Mouse (Mus musculus) neural tube, embryonic 12.5 days (tissue): ENCODE measurements around the gene Tlk2. TPM values are rescaled to one million over a fixed set of nuclear protein-coding genes. Genes with fewer than 3 reads are reported as not detected.
A peak's percentile ranks its signal among the peaks of the same experiment; 100 is the strongest.

Experiments
- ATAC-seq: fragments of 200-750 bp; cut with Nextera tagmentation; 2 replicates; pipeline ENCODE4 v1.8.0; 2017; ENCODE audit warnings: low read depth, mild to moderate bottlenecking, moderate TSS enrichment, moderate library complexity; ENCODE audit not compliant: low FRiP score
- H3K27ac ChIP-seq: fragments of 300-500 bp; sonication (generic); 2 replicates; pipeline ENCODE4 v1.5.1; 2016
- H3K27me3 ChIP-seq: fragments of 300-500 bp; sonication (generic); replicated peaks from 2 replicates; pipeline ENCODE4 v1.6.1; 2016; ENCODE audit warnings: mild to moderate bottlenecking
- H3K36me3 ChIP-seq: fragments of 300-500 bp; sonication (generic); 2 replicates; pipeline ENCODE4 v1.6.1; 2016; ENCODE audit warnings: mild to moderate bottlenecking
- H3K4me1 ChIP-seq: fragments of 300-500 bp; sonication (generic); 2 replicates; pipeline ENCODE4 v1.6.1; 2016
- H3K4me2 ChIP-seq: fragments of 300-500 bp; sonication (generic); replicated peaks from 2 replicates; pipeline ENCODE4 v1.6.1; 2016; ENCODE audit warnings: mild to moderate bottlenecking
- H3K4me3 ChIP-seq: fragments of 300-500 bp; sonication (generic); 2 replicates; pipeline ENCODE4 v1.5.1; 2016
- H3K9ac ChIP-seq: fragments of 300-500 bp; sonication (generic); 2 replicates; pipeline ENCODE4 v1.6.1; 2016; ENCODE audit warnings: mild to moderate bottlenecking
- H3K9me3 ChIP-seq: fragments of 300-500 bp; sonication (generic); 2 replicates; pipeline ENCODE4 v1.6.1; 2016; ENCODE audit warnings: mild to moderate bottlenecking
- WGBS: fragments of 180-500 bp; shearing (Covaris S2); methylation state at CpG from one replicate; pipeline ENCODE4 v1.1.7; 2016; 5-methylcytosine and 5-hydroxymethylcytosine counted together
- polyA plus RNA-seq: library from polyadenylated mRNA; unstranded; fragments of >200 nt; fragmentation: Nextera tagmentation; extraction: Ambion mirVana; gene quantifications from 2 replicates; pipeline ENCODE4 v1.2.1, GENCODE M21; 2016

Gene Tlk2
- polyA plus RNA-seq, 1 experiment from 2014 or later: 25.4 TPM

DNA sequence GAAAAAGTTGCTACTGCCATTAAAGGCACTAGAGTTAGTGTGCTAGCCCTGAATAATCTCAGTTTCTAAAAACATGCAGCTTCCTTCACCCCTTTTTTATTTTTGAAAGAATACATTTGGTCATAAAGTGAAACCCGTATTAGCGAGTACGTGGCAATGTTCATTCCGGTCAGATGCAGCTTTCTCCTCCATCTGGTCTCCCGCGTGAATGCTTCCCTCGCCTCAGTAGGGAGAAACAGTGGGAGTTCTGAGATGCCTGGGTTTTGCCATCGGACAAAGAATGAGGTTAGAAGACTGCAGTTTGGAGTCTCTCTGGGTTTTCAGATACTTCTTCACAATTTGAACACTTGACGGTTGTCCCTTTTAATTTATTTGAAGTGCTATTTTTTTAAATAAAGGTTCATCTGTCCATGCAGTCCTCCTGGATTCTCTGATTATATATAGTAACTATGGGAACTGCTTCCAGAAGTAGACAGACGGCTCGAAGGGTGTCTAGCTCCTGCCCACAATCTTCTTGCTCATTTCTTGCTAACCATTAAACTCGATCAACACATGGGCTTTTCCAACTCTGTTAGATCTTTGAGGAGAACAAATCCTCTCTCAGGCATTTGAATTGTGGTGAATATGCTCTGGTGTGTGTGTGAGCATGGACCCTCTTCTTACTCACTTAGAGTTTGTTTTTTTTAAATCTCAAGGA is 103.3 kb downstream of the Tlk2 start:
- Histone ChIP-seq H3K4me3 (no peak overlapping the region), H3K4me1 (no peaks in the 10 kb centered on the region), H3K36me3 (peaks cover 64% of the 10 kb centered on the region), H3K27ac (no peak overlapping the region), H3K4me2 (no peak overlapping the region), H3K27me3 (no peaks in the 10 kb centered on the region), H3K9me3 (no peaks in the 10 kb centered on the region), H3K9ac (no peak overlapping the region)
- WGBS: 79% methylated on average over 12 of the region's 12 CpGs
- no peak for ATAC-seq

DNA sequence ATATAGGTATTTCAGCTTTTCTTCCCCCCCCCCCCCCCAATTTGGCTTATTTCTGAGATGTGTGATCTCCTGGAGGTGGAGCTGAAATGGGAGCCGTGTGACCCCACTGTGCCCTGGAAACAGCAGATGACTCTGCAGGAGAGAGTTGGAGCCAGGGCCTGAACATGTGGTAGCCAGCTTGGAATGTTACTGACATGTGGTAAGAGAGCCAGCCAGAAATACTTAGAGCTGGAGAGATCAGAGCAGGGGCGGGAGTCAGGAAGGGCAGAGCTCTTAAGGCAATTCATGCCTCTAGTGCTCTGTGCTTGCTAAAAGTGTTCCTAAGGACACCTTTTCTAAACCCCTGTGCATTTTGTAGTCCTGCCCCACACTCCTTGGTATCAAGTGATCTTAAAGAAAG is 103.9 kb downstream of the Tlk2 start:
- WGBS: 74% methylated on average over 2 of the region's 2 CpGs
- Histone ChIP-seq H3K4me2 (no peak overlapping the region), H3K9me3 (no peaks in the 10 kb centered on the region), H3K9ac (no peak overlapping the region), H3K36me3 (peaks cover 62% of the 10 kb centered on the region), H3K4me1 (no peaks in the 10 kb centered on the region), H3K4me3 (no peak overlapping the region), H3K27ac (no peak overlapping the region), H3K27me3 (no peaks in the 10 kb centered on the region)
- no peak for ATAC-seq

DNA sequence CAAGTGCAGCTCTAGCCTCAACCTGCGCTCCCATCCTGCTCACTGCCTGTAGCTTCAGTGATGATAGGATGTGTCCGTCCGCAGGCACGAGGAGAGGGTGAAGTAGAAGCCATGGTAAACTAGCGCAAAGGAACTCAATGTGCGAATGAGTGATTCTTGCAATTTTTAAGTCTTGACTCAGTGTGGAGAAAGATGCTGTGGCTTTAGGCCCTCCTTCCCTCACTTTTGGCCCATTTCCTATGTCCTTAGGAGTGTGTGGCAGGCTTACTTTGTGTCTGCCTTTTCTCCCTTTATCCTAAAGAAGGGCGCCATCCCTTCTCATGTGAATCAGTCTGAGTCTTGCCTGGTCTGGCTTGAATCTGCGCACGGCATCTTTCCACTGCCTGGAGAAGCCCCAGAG is 104.4 kb downstream of the Tlk2 start:
- H3K27me3 ChIP-seq: no peaks in the 10 kb centered on the region
- no peaks in the 10 kb centered on the region for H3K9me3 ChIP-seq
- no peak overlapping the region for H3K9ac ChIP-seq
- H3K36me3 ChIP-seq: peaks cover 62% of the 10 kb centered on the region
- no peaks in the 10 kb centered on the region for H3K4me1 ChIP-seq
- 92% methylated on average over 9 of the region's 9 CpGs for WGBS
- ATAC-seq: no peak
- no peak overlapping the region for H3K4me3 ChIP-seq
- no peak overlapping the region for H3K27ac ChIP-seq
- H3K4me2 ChIP-seq: no peak overlapping the region

DNA sequence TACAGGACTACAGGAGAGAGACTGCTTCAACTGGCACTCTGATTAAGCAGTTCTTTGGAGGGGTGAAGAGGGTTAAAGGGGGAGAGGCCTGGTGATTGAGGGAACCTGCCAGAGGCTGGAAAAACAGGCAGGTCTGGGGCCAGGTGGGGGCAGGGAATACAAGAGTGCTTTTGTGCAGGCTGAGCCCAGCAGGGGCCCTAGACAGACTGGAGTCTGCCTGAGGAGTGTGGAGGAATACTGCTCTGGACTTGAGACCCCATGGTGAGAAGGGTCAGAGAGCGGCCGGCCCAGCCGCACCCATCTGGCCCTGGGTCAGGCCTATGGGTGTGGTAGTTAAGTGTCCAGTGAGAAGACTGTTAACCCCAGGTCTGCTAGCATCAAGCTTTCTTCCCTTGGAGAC is 107.1 kb downstream of the Tlk2 start:
- Histone ChIP-seq H3K27me3 (no peaks in the 10 kb centered on the region), H3K4me2 (no peak overlapping the region), H3K27ac (no peak overlapping the region), H3K4me3 (no peak overlapping the region), H3K9ac (no peak overlapping the region), H3K36me3 (peaks cover 50% of the 10 kb centered on the region), H3K9me3 (no peaks in the 10 kb centered on the region), H3K4me1 (no peaks in the 10 kb centered on the region; the same call in 1 of the 2 replicates)
- 50% methylated on average over 3 of the region's 3 CpGs for WGBS
- no peak for ATAC-seq

DNA sequence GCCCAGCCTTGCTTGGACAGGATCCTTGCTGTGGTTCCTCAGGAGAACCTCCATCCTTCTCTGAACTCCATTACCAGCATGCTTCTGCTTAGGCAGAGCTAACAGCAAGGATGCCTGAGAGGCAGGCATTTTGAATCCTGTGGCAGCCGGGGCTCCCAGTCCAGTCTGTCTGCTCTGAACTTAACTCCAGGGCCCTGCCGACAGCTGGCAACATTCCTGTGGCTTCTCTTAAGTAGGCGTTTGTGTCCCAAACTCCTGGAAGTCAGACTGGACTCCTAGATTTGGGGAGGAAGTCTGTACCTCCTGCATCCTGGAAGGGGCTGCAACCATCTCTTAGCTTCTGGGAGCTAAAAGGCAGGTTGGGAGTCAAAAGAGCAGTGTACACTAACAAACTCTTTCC is 110.8 kb downstream of the Tlk2 start:
- Histone ChIP-seq H3K27me3 (no peaks in the 10 kb centered on the region; the same call in 1 of the 2 replicates), H3K27ac (no peak overlapping the region), H3K9me3 (no peaks in the 10 kb centered on the region), H3K9ac (no peak overlapping the region), H3K4me2 (no peak overlapping the region), H3K4me3 (no peak overlapping the region), H3K4me1 (peaks cover 30% of the 10 kb centered on the region), H3K36me3 (peaks cover 24% of the 10 kb centered on the region)
- no peak for ATAC-seq
- 77% methylated on average over 3 of the region's 3 CpGs for WGBS

DNA sequence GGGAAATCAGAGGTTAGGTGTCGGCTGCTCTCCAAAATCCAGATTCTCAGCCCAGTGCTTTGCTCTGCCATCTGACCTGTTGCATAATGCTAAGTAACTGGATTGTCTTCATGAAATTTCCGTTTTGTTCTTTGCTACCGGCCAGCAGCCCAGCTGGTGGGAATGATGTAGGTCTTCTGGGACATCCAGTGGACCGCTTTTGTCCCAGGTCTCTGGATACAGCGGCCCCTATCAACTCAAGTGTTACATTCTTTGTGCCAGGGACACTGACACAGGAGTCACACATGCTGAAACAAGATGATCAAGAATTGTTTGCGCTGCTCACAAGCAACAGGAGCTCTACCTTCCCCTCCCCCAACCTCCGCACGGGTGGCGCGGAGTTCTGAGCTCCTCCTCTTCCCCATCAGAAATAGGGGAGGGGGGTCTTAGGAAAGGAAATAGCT is 113.1 kb downstream of the Tlk2 start:
- no peak for ATAC-seq

DNA sequence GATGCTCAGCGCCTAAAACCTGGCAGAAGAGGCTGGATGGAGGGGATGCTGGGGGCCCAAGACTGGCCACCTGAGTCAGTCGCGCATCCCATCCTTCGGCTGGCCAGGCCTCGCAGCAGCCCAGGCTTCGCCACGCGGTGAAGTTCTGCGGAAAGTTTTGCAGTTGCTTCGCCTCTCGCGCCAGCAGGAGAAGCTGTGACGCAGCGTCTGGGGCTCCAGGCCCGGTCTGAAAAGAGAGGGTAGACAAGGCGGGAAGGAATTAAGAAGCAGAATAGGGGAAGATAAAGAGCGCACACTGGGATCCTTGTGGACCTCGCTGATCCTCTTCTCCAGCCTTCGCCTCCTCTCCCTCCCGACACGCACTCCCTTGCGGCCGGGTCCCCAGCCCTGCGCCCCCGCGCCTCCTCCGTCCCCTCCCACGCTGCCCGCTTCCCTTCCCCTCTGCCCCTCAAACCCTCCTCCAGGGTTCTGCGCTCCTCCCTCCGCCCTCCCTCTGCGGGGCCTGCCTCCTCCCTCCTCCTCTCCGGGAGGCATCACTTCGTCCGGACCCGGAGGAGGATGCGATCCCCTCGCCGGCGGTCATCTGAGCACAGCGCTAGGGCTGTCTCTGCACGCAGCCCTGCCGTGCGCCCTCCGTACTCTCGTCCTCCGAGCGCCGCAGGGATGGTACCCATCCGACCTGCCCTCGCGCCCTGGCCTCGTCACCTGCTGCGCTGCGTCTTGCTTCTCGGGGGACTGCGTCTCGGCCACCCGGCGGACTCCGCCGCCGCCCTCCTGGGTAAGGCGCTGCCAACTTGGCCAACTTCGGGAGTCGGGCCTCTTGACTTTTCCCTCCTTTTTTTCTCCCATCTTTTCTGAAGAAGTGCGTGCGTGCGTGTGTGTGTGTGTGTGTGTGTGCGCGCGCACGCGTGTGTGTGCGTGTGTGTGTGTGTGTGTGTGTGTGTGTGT is 113.8 kb downstream of the Tlk2 start, which contains the start of gene Mrc2:
Gene Mrc2 (plus strand): TSS at position 520 of the 948 bp plus-strand sequence.
- peaks cover 33% of the 10 kb centered on the region for H3K4me1 ChIP-seq
- peaks cover 8% of the 10 kb centered on the region for H3K36me3 ChIP-seq
- peak within 1 kb of the TSS; percentile 98 for H3K4me2 ChIP-seq
- H3K9ac ChIP-seq: peak within 1 kb of the TSS; percentile 67
- H3K27me3 ChIP-seq: no peaks in the 10 kb centered on the region; the same call in 1 of the 2 replicates
- ATAC-seq: peak; percentile 76
- peak within 1 kb of the TSS; percentile 52 for H3K4me3 ChIP-seq
- peak within 1 kb of the TSS; percentile 12; the same call in 1 of the 2 replicates for H3K27ac ChIP-seq
- H3K9me3 ChIP-seq: no peaks in the 10 kb centered on the region
- WGBS: 1% methylated on average over 67 of the region's 75 CpGs

More for the DNA sequence above, 113.1 kb downstream of the Tlk2 start:
- peak overlapping the region; percentile 98 for H3K4me2 ChIP-seq
- no peaks in the 10 kb centered on the region for H3K9me3 ChIP-seq
- no peaks in the 10 kb centered on the region; the same call in 1 of the 2 replicates for H3K27me3 ChIP-seq
- H3K27ac ChIP-seq: no peak overlapping the region
- H3K4me3 ChIP-seq: peak overlapping the region; percentile 52
- peaks cover 11% of the 10 kb centered on the region for H3K36me3 ChIP-seq
- H3K9ac ChIP-seq: peak overlapping the region; percentile 67
- WGBS: 4% methylated on average over 10 of the region's 10 CpGs
- peaks cover 33% of the 10 kb centered on the region for H3K4me1 ChIP-seq

DNA sequence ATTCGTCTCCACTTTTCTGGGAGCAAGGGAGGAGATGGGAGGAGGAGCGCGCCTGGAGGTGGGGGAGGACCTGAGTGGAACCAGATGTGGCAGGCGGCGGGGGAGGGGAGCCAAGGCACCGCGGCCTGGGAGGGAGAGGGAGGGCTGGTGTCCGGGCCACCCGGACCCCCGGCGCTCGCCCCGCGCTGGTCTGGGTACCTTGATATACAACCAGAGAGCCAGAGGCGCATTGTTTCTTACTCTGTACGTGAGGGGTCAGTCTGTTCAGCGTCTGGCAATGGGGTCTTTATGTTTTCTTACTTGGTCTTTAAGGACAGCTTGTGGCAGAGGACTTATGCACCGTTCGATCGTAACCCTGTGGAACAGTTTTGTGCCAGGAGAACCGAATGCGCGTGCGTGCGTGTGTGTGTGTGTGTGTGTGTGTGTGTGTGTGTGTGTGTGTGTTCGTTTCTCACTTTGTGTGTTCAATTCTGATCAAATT is 114.5 kb downstream of the Tlk2 start:
- peaks cover 33% of the 10 kb centered on the region for H3K4me1 ChIP-seq
- WGBS: under 1% methylated on average over 26 of the region's 26 CpGs
- H3K36me3 ChIP-seq: peaks cover 15% of the 10 kb centered on the region
- H3K9ac ChIP-seq: peak overlapping the region; percentile 67
- H3K4me2 ChIP-seq: peak overlapping the region; percentile 98
- no peaks in the 10 kb centered on the region; the same call in 1 of the 2 replicates for H3K27me3 ChIP-seq
- peak overlapping the region; percentile 52 for H3K4me3 ChIP-seq
- no peaks in the 10 kb centered on the region for H3K9me3 ChIP-seq
- peak; percentile 57 for ATAC-seq
- H3K27ac ChIP-seq: peak overlapping the region; percentile 12; the same call in 1 of the 2 replicates

DNA sequence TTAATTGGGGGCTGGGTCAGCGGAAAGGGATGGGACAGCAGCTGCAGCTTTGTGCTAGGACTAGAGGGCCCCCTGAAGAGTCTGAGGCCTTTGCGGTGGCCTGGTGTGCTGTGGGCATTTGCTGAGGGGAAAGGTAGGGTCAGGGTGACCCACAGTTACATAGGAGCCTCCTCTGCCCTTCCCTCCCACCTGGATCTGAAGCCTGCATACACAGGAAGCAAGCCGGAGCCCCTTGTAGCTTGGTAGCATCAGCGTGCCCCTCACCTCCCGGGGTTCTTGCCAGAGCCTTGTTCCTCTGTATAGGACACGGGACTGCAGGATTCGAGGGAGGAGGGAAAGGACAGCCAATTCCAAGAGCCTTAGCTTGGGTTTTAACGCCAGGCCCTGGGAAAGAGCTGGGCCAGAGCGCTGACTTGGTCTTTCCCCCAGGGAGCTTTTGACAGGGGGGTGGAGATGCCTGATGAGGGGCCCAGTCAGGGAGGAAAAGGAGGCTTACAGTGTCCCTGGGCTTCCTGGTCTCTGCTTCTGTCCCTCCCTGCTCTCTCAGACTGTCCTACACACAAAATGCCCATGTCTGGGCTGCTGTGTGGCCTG is 115.4 kb downstream of the Tlk2 start:
- WGBS: 2% methylated on average over 9 of the region's 9 CpGs
- Histone ChIP-seq H3K36me3 (peaks cover 10% of the 10 kb centered on the region), H3K27me3 (no peaks in the 10 kb centered on the region; the same call in 1 of the 2 replicates), H3K4me1 (peaks cover 33% of the 10 kb centered on the region), H3K9ac (peak overlapping the region; percentile 38; the same call in 1 of the 2 replicates), H3K4me3 (peak overlapping the region; percentile 52), H3K9me3 (no peaks in the 10 kb centered on the region), H3K4me2 (peak overlapping the region; percentile 98), H3K27ac (no peak overlapping the region)
- no peak for ATAC-seq

DNA sequence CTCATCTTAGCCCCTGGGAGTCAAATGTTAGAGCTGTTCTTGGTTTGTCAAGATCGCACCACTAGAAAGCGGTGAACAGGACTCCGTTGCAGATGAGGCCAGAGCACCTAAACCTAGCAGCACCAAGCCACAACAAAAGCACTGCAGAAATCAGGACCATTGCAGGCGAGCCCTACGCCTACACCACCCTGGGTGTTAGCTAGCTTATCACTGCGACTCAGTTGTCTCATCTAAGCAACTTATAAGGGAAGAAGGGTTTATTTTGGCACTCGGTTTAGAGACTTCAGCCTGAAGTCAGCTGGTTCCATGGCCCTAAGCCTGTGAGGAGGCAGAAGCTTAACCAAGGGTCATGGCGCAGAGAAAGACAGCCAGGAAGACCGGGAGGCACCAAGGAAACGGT is 117.5 kb downstream of the Tlk2 start:
- Histone ChIP-seq H3K27me3 (no peaks in the 10 kb centered on the region; the same call in 1 of the 2 replicates), H3K36me3 (peaks cover 10% of the 10 kb centered on the region), H3K9ac (no peak overlapping the region), H3K4me2 (no peak overlapping the region), H3K27ac (no peak overlapping the region), H3K4me1 (peaks cover 33% of the 10 kb centered on the region), H3K9me3 (no peaks in the 10 kb centered on the region), H3K4me3 (no peak overlapping the region)
- WGBS: 92% methylated on average over 10 of the region's 10 CpGs
- ATAC-seq: no peak

DNA sequence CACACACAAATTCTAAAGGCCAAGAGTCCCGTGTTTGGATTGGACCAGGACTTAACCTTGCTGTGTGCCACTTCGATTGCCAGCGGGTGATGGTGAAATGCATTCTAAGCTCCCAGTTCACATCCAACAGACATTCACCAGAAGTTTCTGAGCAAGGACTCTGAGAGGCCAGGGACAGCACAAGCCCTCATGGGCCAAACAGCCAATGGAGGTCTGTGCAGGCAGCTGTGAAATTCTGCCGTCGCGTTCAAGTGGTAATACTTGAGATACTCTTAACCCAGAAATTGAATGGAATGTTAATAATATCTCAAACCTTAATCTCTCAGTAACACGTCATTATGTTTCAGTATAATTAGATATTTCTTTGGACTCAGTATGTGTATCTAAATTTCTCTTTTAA is 131.6 kb downstream of the Tlk2 start:
- WGBS: 95% methylated on average over 7 of the region's 7 CpGs
- H3K27ac ChIP-seq: no peak overlapping the region

More for the DNA sequence above, 131.6 kb downstream of the Tlk2 start:
- Histone ChIP-seq H3K9me3 (no peaks in the 10 kb centered on the region), H3K36me3 (peaks cover 7% of the 10 kb centered on the region), H3K27me3 (no peaks in the 10 kb centered on the region), H3K4me2 (no peak overlapping the region), H3K4me3 (no peak overlapping the region), H3K4me1 (peaks cover 38% of the 10 kb centered on the region), H3K9ac (no peak overlapping the region)
- no peak for ATAC-seq
